Comparison of ENCODE assay signal across 30 mouse cellular contexts in the genomic region with DNA sequence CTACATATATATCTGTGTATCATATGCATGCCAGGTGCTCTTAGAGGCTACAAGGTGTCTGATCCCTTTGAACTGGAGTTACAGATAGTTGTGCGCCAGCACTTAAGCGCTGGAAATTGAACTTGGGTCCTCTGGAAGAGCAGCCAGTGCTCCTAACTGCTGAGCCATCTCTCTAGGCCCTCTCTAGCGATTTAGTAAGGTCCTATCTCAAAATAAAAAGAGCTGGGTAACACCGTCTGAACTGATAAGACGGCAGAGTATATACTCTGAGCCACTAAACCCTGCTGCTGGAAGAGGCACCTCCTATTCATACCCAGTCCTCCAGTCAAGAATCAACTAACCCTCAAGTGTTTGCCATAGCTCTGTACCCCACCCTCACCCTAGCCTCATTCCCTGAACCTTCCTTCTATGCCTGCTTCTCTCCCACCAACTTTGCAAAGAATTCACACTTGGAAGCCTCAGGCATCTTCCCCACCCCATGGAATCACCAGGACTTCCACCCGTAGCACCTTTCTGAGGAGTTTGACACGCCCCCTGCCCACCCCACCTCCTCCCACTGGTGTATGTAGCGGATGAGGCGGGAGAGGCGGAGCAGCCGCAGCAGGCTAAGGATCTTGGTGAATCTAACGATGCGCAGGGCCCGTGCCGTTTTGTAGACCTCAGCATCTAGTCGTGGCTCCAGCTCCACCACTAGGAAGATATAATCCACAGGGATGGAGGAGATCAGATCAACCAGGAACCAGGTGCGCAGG. TPM values are rescaled to one million over a fixed set of nuclear protein-coding genes. Genes with fewer than 3 reads are reported as not detected.
DNase-seq lines count a peak whose midpoint lies in the region; ATAC-seq lines count a peak whose summit lies in the region.
"Had no signal": no experiment of that assay in that cellular context is flagged by ENCODE, and none has a peak within 500 bp of the region (broad histone marks: within the 10 kb centered on the region; RNA-seq: fewer than 3 reads in every experiment).

No protein-coding gene starts in this region.

- peak overlapping the region; percentile 55; the same call in 1 of the 2 replicates for H3K27ac ChIP-seq in liver, embryonic 12.5 days
- H3K27ac ChIP-seq: heart, embryonic 10.5 days; heart, embryonic 15.5 days; lung, embryonic 15.5 days; neural tube, embryonic 12.5 days; stomach, postnatal 0 days had no signal

- peaks cover 70% of the 10 kb centered on the region for H3K27me3 ChIP-seq in liver, embryonic 12.5 days (replicated peaks)

- DNase-seq in liver (no peak), ES-CJ7 (ENCODE audit: low read depth, low spot score) (peak; percentile 59), ZHBTc4 (ENCODE audit: low read depth, low spot score) (peak; percentile 79)
- no peak for DNase-seq in cerebellum, postnatal 25 days
- no peak for DNase-seq in cerebellum, postnatal 36 days
- DNase-seq: adrenal gland, postnatal 14 days; cerebellum, adult 18-20 months; cerebellum, postnatal 10 days; gastrocnemius, postnatal 25 days; kidney, adult 2 months; layer of hippocampus, postnatal 36 days; left cerebral cortex, postnatal 4 days; right cerebral cortex, postnatal 4 days; thymus, adult 18-20 months; thymus, postnatal 25 days had no signal

- H3K36me3 ChIP-seq in liver, embryonic 12.5 days: no peaks in the 10 kb centered on the region
- H3K36me3 ChIP-seq: heart, embryonic 10.5 days; heart, embryonic 15.5 days; lung, embryonic 15.5 days had no signal

- peak; percentile 27 for ATAC-seq in liver, embryonic 12.5 days
- peak; percentile 40; the same call in 1 of the 2 replicates for ATAC-seq in megakaryocyte-erythroid progenitor cell, adult 5-6 weeks (replicated peaks; ENCODE audit: low FRiP score, low TSS enrichment, poor library complexity, severe bottlenecking)
- ATAC-seq: CD4-positive, CD25-positive, alpha-beta regulatory T cell, adult 4 months; forebrain, embryonic 14.5 days; hindbrain, embryonic 16.5 days; midbrain, embryonic 16.5 days had no signal

- peaks cover 55% of the 10 kb centered on the region for H3K4me1 ChIP-seq in liver, embryonic 12.5 days

- H3K9me3 ChIP-seq in liver, embryonic 12.5 days (replicated peaks): no peaks in the 10 kb centered on the region
- H3K9me3 ChIP-seq: heart, embryonic 10.5 days; heart, embryonic 15.5 days; lung, embryonic 15.5 days; neural tube, embryonic 12.5 days had no signal

- no peak overlapping the region for H3K4me3 ChIP-seq in liver, embryonic 12.5 days
- H3K4me3 ChIP-seq: heart, embryonic 10.5 days; heart, embryonic 15.5 days; lung, embryonic 15.5 days; neural tube, embryonic 12.5 days had no signal

- H3K9ac ChIP-seq in liver, embryonic 12.5 days: no peak overlapping the region; the same call in 1 of the 2 replicates
- H3K9ac ChIP-seq: heart, embryonic 15.5 days; lung, embryonic 15.5 days; neural tube, embryonic 12.5 days had no signal

- peak overlapping the region; percentile 38 for H3K4me2 ChIP-seq in liver, embryonic 12.5 days
- H3K4me2 ChIP-seq: heart, embryonic 15.5 days; lung, embryonic 15.5 days; midbrain, embryonic 11.5 days; neural tube, embryonic 12.5 days had no signal

- WGBS in liver, embryonic 12.5 days (ENCODE audit: insufficient replicate concordance): 28% methylated on average over 17 of the region's 17 CpGs

RNA-seq across cellular contexts. Expression of a gene that starts 7.7 kb away (rescaled TPM):
- 0.81 and 0.86 TPM in 2 replicates for polyA plus RNA-seq in liver, embryonic 12.5 days (2016; fragmentation: Nextera tagmentation; extraction: Ambion mirVana)
- 1.5 and 1.6 TPM in 2 replicates for total RNA-seq in megakaryocyte-erythroid progenitor cell, adult 5-6 weeks (2014; fragmentation: Nextera tagmentation)
- total RNA-seq in megakaryocyte-erythroid progenitor cell, adult 5-6 weeks (2017): 1.4 and 2.5 TPM in 2 replicates

RNA-seq across cellular contexts. Expression of a gene that starts 12.3 kb away (rescaled TPM):
- polyA plus RNA-seq in liver, embryonic 12.5 days (2016; fragmentation: Nextera tagmentation; extraction: Ambion mirVana): 21.1 and 21.2 TPM in 2 replicates
- 72.3 and 88.0 TPM in 2 replicates for total RNA-seq in megakaryocyte-erythroid progenitor cell, adult 5-6 weeks (2014; fragmentation: Nextera tagmentation)
- total RNA-seq in megakaryocyte-erythroid progenitor cell, adult 5-6 weeks (2017): 46.6 and 69.3 TPM in 2 replicates

RNA-seq across cellular contexts. Expression of a gene that starts 16.3 kb away (rescaled TPM):
- 162 and 171 TPM in 2 replicates for polyA plus RNA-seq in liver, embryonic 12.5 days (2016; fragmentation: Nextera tagmentation; extraction: Ambion mirVana)
- total RNA-seq in megakaryocyte-erythroid progenitor cell, adult 5-6 weeks (2014; fragmentation: Nextera tagmentation): 213 and 235 TPM in 2 replicates
- 157 and 170 TPM in 2 replicates for total RNA-seq in megakaryocyte-erythroid progenitor cell, adult 5-6 weeks (2017)
- total RNA-seq: gastrocnemius, adult 18-20 months; gastrocnemius, postnatal 25 days; heart, postnatal 25 days; layer of hippocampus, postnatal 36 days had no signal
- polyA plus RNA-seq: CD4-positive, CD25-positive, alpha-beta regulatory T cell, adult 4 months; frontal cortex, adult 2 months had no signal

RNA-seq across cellular contexts. Expression of a gene that starts 25.0 kb away (rescaled TPM):
- polyA plus RNA-seq in liver, embryonic 12.5 days (2016; fragmentation: Nextera tagmentation; extraction: Ambion mirVana): 79.8 and 86.3 TPM in 2 replicates
- 86.7 and 129 TPM in 2 replicates for total RNA-seq in megakaryocyte-erythroid progenitor cell, adult 5-6 weeks (2014; fragmentation: Nextera tagmentation)
- total RNA-seq in megakaryocyte-erythroid progenitor cell, adult 5-6 weeks (2017): 32.8 and 34.8 TPM in 2 replicates

RNA-seq across cellular contexts. Expression of a gene that starts 30.7 kb away (rescaled TPM):
- 5.3 and 6.6 TPM in 2 replicates for polyA plus RNA-seq in liver, embryonic 12.5 days (2016; fragmentation: Nextera tagmentation; extraction: Ambion mirVana)
- total RNA-seq in megakaryocyte-erythroid progenitor cell, adult 5-6 weeks (2014; fragmentation: Nextera tagmentation): 28.1 and 39.1 TPM in 2 replicates
- 6.9 and 13.7 TPM in 2 replicates for total RNA-seq in megakaryocyte-erythroid progenitor cell, adult 5-6 weeks (2017)

Comparison
In these comparisons a context has a peak if more than half of its experiments do, and no peak if none do; other contexts are left out.
1. DNase-seq: peak in ES-CJ7 (single experiment) and ZHBTc4 (single experiment); none in liver (single experiment), cerebellum, postnatal 25 days (0 of 2) and cerebellum, postnatal 36 days (0 of 2).